Mouse (Mus musculus) CH12.LX (cell line): ENCODE data around the gene Xntrpc.

Source experiments
- CHD2 ChIP-seq: IDR thresholded peaks from 2 replicates; pipeline ENCODE4 v1.6.1; 2011; ENCODE audit warnings: low read length, improper control_type of control experiment
- CTCF ChIP-seq, 2 experiments: IDR thresholded peaks in 1 of 2; conservative IDR thresholded peaks in 1 of 2; 2 replicates each; pipeline ENCODE4 v1.5.1; 2011 to 2012; ENCODE audit warnings: low read depth in 2 of 2, low read length in 2 of 2, improper control_type of control experiment in 1 of 2, inconsistent platforms in 1 of 2, mild to moderate bottlenecking in 1 of 2, moderate library complexity in 1 of 2
- IRF4 ChIP-seq: IDR thresholded peaks from 2 replicates; pipeline ENCODE4 v1.6.1; 2014; ENCODE audit warnings: low read depth, mild to moderate bottlenecking, inconsistent platforms, low read length, improper control_type of control experiment
- KAT2A ChIP-seq: IDR thresholded peaks from 2 replicates; pipeline ENCODE4 v1.6.1; 2012; ENCODE audit warnings: low read length, improper control_type of control experiment, inconsistent platforms; ENCODE audit not compliant: insufficient replicate concordance
- MAFK ChIP-seq: IDR thresholded peaks from 2 replicates; pipeline ENCODE4 v1.6.1; 2011; ENCODE audit warnings: low read length, improper control_type of control experiment; ENCODE audit not compliant: insufficient replicate concordance
- MAX ChIP-seq: IDR thresholded peaks from 2 replicates; pipeline ENCODE4 v1.6.1; 2011; ENCODE audit warnings: low read length, improper control_type of control experiment
- NELFE ChIP-seq: IDR thresholded peaks from 2 replicates; pipeline ENCODE4 v1.6.1; 2011; ENCODE audit warnings: low read depth, low read length, improper control_type of control experiment
- POLR2A ChIP-seq: IDR thresholded peaks from 2 replicates; pipeline ENCODE4 v1.6.1; 2011; ENCODE audit warnings: low read depth, mild to moderate bottlenecking, improper control_type of control experiment, low read length
- USF1 ChIP-seq: IDR thresholded peaks from 2 replicates; pipeline ENCODE4 v1.6.1; 2014; ENCODE audit warnings: low read depth, mild to moderate bottlenecking, inconsistent platforms, low read length, improper control_type of control experiment
- ZNF384 ChIP-seq: IDR thresholded peaks from 2 replicates; pipeline ENCODE4 v1.6.1; 2012; ENCODE audit warnings: low read depth, low read length, improper control_type of control experiment, inconsistent platforms

DNA sequence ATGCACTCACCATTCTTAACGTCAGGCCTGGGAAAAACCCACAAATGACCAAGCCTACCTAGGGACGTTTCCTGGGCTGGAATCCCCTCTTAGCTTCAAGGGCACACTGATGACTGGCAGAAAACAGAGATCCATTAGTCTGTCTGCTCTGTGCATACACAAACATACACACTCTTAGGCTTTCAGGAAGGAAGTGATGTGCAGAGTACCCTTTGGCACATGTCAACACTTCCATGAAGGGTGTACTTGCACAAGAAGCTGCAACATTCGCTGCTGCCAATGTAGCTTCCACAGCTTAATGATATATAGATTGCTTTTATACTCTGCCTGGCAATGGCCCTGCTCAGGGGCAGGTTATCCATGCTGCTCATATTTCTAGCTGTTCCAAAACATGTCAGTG is 46.2 kb upstream of the Xntrpc start:
- no peak for TF ChIP-seq KAT2A
- no peak for TF ChIP-seq USF1
- no peak for TF ChIP-seq POLR2A
- no peak for TF ChIP-seq CTCF (conservative IDR thresholded peaks at IDR 0.05 in 1 of 2, IDR thresholded peaks at IDR 0.05 in 1 of 2; ENCODE audit: low read depth in 2 of 2, low read length in 2 of 2)
- no peak for TF ChIP-seq NELFE
- no peak for TF ChIP-seq CHD2
- TF ChIP-seq MAFK: no peak
- TF ChIP-seq IRF4: no peak
- no peak for TF ChIP-seq MAX
- no peak for TF ChIP-seq ZNF384
